Mouse (Mus musculus) frontal cortex, postnatal 25 days (tissue): ENCODE results near the gene Tet3.

ENCODE experiments used
- DNase-seq, 2 experiments: peaks; one replicate each; pipeline ENCODE4 v3.0.0; 2022; ENCODE audit warnings: low spot score in 2 of 2

The Tet3 gene

DNA sequence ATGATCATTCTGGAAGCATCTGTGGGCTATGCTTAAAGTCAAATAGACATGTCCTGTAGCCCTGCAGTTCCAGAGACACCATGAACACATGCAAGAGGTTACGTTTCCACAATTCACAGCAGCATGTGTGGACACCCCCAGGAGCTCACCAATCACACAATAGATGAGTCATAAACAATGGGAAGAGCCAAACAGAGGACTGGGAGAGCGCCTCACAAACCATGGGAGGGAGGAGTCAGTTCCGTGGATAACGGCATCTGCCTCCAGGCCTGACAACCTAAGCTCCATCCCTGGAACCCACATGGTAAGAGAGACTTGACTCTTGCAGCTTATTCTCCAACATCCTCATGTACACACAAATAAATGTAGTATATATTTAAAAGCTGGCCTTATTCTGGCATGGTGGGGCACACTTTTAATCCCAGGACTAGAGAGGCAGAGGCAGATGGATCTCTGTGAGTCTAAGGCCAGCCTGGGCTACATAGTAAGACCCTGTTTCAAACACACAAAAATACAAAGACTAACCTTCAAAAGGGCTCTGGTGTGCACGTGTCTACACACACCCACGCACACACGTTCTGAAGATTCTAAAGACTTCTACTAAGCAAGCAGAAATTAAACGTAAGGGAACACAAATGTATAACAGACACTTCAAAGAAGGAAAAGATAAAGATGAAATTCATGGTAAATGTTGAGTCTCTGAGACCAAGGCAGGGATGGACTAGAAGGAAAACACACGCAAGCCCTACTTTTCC is 44.1 kb downstream of the Tet3 start:
- no peak for DNase-seq

DNA sequence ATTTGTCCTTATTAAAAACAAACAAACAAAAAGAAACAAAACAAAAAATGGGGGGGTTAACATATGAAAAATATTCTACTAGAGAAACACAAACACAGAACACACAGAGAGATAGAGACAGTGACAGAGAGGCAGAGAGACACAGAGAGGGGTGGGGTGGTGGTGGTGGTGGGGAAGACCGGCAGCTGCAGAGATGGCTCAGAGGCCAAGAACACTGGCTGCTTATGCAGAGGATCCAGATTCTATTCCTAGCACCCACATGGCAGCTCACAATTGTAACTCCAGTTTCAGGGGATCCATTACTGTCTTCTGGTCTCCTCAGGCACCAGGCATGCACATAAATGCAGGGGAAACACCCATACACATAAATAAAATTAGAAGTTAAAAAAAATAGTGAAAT is 45.2 kb downstream of the Tet3 start:
- no peak for DNase-seq

DNA sequence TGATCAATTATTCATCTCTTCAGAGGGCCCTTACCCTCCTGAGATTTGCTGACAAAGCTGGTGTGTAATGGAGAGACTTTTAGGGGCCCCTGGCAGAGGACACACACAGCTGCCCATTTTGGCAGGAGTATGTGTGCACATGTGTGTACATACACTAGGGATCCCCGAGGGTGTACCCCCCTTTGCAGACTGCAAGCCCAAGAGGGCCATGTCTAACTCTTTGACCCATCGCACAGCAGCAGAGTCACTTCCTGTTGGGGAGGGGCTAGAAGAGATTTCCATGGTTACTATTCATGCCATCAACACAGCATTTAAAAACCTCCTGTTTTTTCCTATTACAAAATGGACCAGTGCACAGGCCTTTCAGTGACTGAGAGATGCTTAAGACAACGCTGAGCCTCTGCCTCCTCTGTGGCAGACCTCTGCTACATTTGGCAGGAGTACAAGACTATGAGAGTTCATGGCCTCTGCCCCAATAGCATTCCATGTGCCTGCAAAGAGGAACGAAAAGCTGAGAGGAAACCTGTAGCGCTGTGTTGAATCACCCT is 46.0 kb downstream of the Tet3 start:
- no peak for DNase-seq

DNA sequence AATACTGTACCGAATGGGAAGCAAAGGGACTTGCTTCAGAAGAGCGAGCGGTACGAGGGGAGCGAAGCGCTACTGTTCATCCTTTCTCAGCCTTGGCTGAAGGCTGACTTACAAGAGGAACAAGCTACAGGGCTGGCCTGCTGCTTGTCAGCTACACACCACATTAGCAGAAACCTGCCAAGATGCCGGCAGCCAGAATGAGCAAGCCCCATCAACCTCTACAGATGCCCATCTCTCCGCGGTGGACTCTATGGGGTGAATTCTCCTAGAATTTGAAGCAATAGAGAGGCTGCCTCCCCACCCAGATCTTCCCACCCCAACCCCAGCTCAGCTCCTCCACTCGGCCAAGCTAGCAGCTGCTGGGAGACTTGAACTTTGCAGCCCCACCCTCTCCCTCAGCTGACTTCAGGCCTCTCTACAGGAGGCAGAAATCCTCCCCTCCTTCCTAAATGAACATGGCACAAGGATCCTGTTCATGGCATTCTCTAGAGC is 46.5 kb downstream of the Tet3 start:
- no peak for DNase-seq

GRCm38 (mm10) chr6:83411635-83412361 is 47.1 kb downstream of the Tet3 start:
- DNase-seq = no peak

- no peak for DNase-seq
Observed at GRCm38 (mm10) chr6:83410046-83410706, 48.7 kb downstream of the Tet3 start.

- DNase-seq = no peak
Observed at GRCm38 (mm10) chr6:83408510-83408909, 50.4 kb downstream of the Tet3 start.

GRCm38 (mm10) chr6:83405511-83406064 is 53.3 kb downstream of the Tet3 start:
- DNase-seq = no peak

- DNase-seq = no peak
Observed at GRCm38 (mm10) chr6:83404571-83404970, 54.3 kb downstream of the Tet3 start.

GRCm38 (mm10) chr6:83403481-83403880 is 55.4 kb downstream of the Tet3 start:
- DNase-seq = no peak

DNA sequence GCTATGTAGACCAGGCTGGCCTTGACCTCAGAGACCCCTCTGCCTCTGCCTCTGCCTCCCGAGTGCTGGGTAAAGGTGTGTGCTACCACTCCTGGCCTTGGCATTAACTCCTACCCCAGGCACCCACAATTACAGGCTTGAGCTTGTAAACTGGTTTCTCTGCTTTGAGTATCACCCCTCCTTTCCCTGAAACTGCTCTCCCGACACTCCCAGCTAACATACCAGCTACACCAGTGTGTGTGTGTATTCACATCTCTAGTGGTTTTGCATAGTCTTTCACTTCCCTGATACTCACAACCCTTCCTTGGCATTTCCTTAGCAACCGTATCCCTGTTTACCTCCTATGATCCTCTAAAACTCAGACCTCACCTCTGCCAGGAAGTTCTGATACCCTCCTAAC is 59.1 kb downstream of the Tet3 start:
- DNase-seq = no peak

- no peak for DNase-seq
Observed at GRCm38 (mm10) chr6:83397728-83398127, 61.2 kb downstream of the Tet3 start.

DNA sequence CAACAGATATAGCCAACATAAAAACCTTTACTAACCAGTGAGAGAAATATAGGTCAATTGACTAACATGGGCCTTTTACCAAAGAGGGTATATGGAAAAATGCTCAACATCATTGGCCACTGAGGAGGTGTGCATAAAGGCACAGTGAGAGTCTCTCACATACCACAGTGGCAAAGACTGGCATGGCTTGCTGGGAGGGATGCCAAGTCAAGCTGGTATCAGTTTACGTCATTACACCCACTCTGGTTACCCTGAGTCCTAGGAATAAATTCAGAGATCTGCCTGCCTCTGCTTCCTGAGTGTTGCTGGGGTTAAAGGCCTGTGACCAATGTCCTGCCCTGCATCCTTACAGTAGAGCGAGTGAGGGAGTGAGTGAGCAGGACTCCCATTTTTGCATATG is 62.2 kb downstream of the Tet3 start:
- DNase-seq = no peak

DNA sequence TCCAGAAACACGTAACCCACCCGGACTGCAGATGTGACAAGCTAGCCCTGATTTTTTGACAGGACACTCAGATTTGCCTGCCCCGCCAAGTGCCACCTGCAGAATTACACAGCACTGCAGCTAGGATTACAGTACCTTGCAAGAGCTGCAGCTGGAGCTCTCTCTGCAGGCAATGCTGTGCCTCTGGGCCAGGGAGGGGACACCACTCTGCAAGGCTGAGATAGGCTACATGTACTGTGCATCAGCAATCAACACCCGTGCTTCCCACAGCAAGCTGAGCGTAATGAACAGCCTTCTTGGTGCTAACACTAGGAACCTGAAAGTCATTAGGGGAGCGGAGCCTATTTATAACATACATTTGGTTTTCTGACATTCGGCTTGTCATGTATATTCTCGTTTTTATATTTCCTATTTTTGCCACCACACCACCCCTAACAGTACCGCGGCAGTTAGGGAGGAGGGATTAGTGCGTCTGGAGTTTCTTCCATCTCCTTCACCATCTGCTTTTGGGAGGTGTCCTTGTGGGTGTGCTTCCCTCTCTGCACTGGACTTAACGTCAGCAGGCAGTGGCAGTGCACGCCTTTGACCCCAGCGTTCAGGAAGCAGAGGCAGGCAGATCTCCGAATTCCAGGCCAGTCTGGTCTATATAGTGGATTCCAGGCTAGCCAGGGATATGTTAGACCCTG is 63.2 kb downstream of the Tet3 start:
- DNase-seq = no peak

- no peak for DNase-seq
Observed at GRCm38 (mm10) chr6:83394122-83394521, 64.8 kb downstream of the Tet3 start.

DNA sequence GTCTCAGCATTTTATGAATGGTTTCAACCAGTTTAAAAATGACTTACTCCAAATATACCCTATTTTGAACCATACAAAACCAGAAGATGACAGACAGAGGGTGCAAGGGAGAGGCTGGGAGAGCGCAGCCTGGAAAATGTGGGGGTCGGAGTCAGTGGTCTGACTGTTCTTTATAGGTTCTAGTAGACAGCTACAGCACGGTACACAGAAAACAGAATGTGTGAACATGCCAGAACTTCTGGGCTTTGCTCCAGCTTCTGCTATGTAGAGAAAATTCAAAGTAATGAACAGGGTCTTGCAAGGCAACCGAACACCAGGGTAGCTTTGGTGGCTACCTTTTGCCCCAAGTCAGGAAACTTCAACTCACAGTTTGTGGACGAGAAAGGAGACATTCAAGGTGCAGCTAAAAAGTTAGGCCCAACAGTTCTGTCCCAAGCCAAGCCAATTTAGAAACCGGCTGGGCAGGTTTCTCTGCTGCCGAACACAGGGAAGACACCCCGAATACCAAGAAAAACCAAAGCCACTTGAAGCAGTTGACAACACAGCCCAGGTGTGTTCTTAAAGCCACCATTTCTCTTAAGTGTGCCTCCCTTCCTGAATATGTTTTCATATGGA is 66.6 kb downstream of the Tet3 start:
- DNase-seq = no peak

GRCm38 (mm10) chr6:83385569-83386090 is 73.3 kb downstream of the Tet3 start:
- no peak for DNase-seq

DNA sequence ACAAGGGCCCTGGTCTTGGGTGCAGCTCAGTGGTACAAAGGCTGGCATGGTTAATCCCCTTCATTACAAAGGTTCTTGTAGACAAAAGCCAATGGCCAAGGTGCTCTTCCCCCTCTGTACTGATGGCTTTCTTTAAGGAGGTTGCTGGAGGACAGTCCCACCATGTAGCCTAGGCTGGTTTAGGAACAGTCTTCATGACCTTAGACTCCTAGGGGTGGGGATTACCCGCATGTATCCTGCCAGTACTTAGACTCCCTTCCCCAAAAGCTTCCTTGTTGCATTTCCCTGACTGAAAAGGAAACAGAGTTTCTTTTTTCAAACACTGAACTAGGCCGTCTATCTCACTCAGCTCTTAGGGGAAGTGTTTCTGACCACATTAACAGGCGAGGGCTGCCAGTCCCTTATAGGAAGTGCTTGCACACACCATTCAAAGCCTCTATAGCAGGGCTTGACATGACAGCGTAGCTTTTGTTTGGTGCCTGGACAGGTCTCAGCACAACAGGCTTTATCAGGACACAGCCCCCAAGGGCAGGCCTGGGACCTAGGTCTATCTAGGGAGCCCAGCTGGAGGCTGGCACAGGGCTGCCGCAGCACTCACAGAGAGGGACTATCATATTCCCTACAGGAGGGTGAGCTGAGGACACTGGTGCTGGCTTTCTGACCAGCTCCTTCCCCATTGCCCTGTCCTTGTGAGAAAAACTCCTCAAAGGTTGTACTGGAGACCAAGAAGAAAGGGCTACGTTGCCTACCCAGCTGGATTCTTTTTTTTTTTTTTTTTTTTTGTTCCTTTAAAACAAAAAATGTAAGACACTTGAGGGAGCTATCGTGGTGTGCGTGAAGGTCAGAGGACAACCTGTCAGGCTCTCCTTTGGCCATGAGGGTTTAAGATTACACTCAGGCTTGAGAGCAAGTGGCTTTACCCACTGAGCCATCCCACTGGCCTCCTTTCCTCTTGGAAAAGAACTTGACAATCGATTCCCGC is 77.1 kb downstream of the Tet3 start:
- DNase-seq = no peak

DNA sequence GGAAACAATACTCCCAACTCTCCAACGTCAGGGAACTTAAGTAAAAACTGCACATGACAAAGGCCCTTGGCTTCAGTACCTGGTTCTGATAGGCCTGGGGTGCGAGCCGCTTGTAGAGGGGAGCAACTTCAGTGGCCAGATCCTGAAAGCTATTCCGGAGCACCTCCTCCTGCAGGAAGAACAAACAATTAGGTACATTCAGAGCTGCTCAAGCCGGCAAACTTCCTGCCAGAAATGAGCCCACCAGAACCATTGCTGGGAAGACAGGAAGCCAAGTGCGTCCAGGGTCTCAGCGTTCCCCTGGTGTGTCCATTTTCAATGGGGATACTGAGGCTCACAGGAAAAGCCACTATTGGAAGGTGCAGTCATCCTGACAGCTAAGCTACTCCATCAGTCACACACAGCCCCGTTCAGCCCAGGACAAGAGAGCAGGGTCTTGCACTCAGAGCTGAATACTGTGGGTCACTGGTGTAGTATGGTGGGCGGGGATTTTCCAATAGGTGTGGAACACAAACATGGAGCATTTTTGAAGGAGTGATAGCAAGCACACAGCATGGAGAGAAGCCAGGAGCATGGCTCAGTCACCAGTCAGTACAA is 85.1 kb downstream of the Tet3 start:
- DNase-seq = no peak
